In the genomic region with DNA sequence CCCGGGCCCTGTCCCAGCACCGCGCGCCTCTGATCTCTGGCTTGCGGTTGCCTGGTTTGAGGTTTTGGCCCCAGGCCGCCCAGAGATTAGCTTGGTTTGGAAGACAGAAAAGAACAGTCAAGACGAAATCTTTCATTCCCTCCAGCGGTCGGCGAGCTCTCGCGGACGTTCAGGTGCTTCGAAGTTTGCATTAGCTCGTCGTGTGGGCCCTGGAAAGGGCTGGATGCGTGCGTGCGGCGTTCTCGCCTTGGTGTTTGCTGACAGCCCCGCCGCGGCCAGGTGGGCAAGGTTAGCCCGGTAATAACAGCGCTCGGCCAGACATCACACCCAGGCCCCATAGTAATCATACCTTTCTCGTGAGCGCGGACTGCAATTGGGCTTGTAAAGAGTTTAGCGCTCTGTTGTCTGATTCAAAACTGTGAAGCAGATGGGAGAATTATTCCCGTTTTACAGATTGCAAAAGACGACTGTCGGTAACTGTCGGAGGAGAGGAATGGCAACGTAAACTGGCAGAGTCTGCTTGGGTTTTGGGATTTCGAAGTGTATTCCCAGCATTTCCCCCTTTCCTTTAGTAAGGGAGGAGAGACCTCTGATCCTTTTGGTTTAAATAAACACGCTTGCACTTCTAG, we compare ENCODE assay signal across 8 mouse cellular contexts. TPM values are rescaled to one million over a fixed set of nuclear protein-coding genes. Genes with fewer than 3 reads are reported as not detected.
DNase-seq lines count a peak whose midpoint lies in the region; ATAC-seq and TF ChIP-seq lines count a peak whose summit lies in the region.

No protein-coding gene starts in this region.

- H3K4me2 ChIP-seq in hindbrain, embryonic 13.5 days = peak overlapping the region; percentile 82

- TF ChIP-seq POLR2A in cerebellum, adult 2 months (IDR thresholded peaks at IDR 0.05; ENCODE audit: borderline replicate concordance, insufficient read depth, low read length) = no peak
- TF ChIP-seq POLR2A in spleen, adult 2 months (IDR thresholded peaks at IDR 0.05; ENCODE audit: low read depth, low read length) = no peak

- H3K27me3 ChIP-seq in cerebellum, adult 2 months (ENCODE audit: control insufficient read depth, insufficient read depth, low read length) = no peaks in the 10 kb centered on the region
- 0 out of 2 replicates have a peak, but pooled peaks cover 1% of the 10 kb centered on the region for H3K27me3 ChIP-seq in spleen, adult 2 months (ENCODE audit: control insufficient read depth, insufficient read depth, low read length)
- H3K27me3 ChIP-seq in hindbrain, embryonic 13.5 days = no peaks in the 10 kb centered on the region

- H3K4me1 ChIP-seq in cerebellum, adult 2 months (ENCODE audit: control insufficient read depth, insufficient read depth, low read length) = no peaks in the 10 kb centered on the region; the same call in 1 of the 2 replicates
- H3K4me1 ChIP-seq in spleen, adult 2 months (ENCODE audit: control insufficient read depth, insufficient read depth, insufficient read length) = peaks cover 4% of the 10 kb centered on the region; the same call in 1 of the 2 replicates
- H3K4me1 ChIP-seq in hindbrain, embryonic 13.5 days (replicated peaks) = peaks cover 30% of the 10 kb centered on the region

- no peaks in the 10 kb centered on the region for H3K9me3 ChIP-seq in hindbrain, embryonic 13.5 days

- H3K27ac ChIP-seq in cerebellum, adult 2 months (ENCODE audit: insufficient read depth, low read length) = peak overlapping the region; percentile 55
- H3K27ac ChIP-seq in spleen, adult 2 months (ENCODE audit: insufficient read depth, low read length) = peak overlapping the region; percentile 10; the same call in 1 of the 2 replicates
- peak overlapping the region; percentile 95 for H3K27ac ChIP-seq in hindbrain, embryonic 13.5 days

- H3K4me3 ChIP-seq in cerebellum, adult 2 months (replicated peaks; ENCODE audit: insufficient read depth, low read depth, low read length) = peak overlapping the region; percentile 87
- H3K4me3 ChIP-seq in spleen, adult 2 months (ENCODE audit: extremely low read depth, insufficient read depth, insufficient read length) = peak overlapping the region; percentile 93
- peak overlapping the region; percentile 95 for H3K4me3 ChIP-seq in hindbrain, embryonic 13.5 days

- H3K36me3 ChIP-seq in spleen, adult 2 months (ENCODE audit: control insufficient read depth, insufficient read depth, low read length) = no peaks in the 10 kb centered on the region
- no peaks in the 10 kb centered on the region for H3K36me3 ChIP-seq in hindbrain, embryonic 13.5 days

- peak; percentile 47 for ATAC-seq in hindbrain, embryonic 13.5 days (ENCODE audit: low FRiP score)
- ATAC-seq in megakaryocyte-erythroid progenitor cell, adult 5-6 weeks (replicated peaks; ENCODE audit: low FRiP score, low TSS enrichment, poor library complexity, severe bottlenecking) = peak; percentile 19

- under 1% methylated on average over 38 of the region's 38 CpGs for WGBS in cerebellum, adult 2 months
- 2% methylated on average over 38 of the region's 38 CpGs for WGBS in spleen, adult 2 months
- whole genome bisulfite sequencing in hindbrain, embryonic 13.5 days = 1% methylated on average over 38 of the region's 38 CpGs

- no peak for DNase-seq in cerebellum, adult 2 months
- no peak for DNase-seq in cerebellum, postnatal 4 days (ENCODE audit: low spot score in 2 of 2)
- peak in 1 of 2 experiments; percentile 14 for DNase-seq in spleen, adult 2 months (ENCODE audit: low read depth in 1 of 2, low spot score in 2 of 2)
- no peak for DNase-seq in spleen, postnatal 4 days (ENCODE audit: low spot score in 2 of 2)
- no peak for DNase-seq in gastrocnemius, postnatal 4 days (ENCODE audit: low spot score in 2 of 2)
- no peak for DNase-seq in cerebellum, adult 9-10 months

- TF ChIP-seq CTCF in cerebellum, adult 2 months (IDR thresholded peaks at IDR 0.05; ENCODE audit: borderline replicate concordance, insufficient read depth, low read depth, low read length) = no peak
- TF ChIP-seq CTCF in spleen, adult 2 months (IDR thresholded peaks at IDR 0.05; ENCODE audit: extremely low read depth, insufficient read depth, insufficient read length, insufficient replicate concordance) = no peak

- peak overlapping the region; percentile 90 for H3K9ac ChIP-seq in hindbrain, embryonic 13.5 days

RNA-seq across cellular contexts. Expression of a gene that starts 0.6 kb away (rescaled TPM):
- polyA plus RNA-seq in cerebellum, adult 2 months (2012; rRNA removed) = 19.6 and 20.0 TPM in 2 replicates
- polyA plus RNA-seq in spleen, adult 2 months (2012; rRNA removed) = 1.8 TPM in 2 replicates
- 17.1 and 17.7 TPM in 2 replicates for polyA plus RNA-seq in hindbrain, embryonic 13.5 days (2015; fragmentation: Nextera tagmentation; extraction: Ambion mirVana)
- 2.9 and 5.2 TPM in 2 replicates for total RNA-seq in megakaryocyte-erythroid progenitor cell, adult 5-6 weeks (2014; fragmentation: Nextera tagmentation)
- total RNA-seq in megakaryocyte-erythroid progenitor cell, adult 5-6 weeks (2017) = 1.8 and 3.4 TPM in 2 replicates
- 10 to 100 TPM; 18.3 to 20.3 TPM for total RNA-seq in gastrocnemius, postnatal 4 days (2021)

Comparison
In these comparisons a context has a peak if more than half of its experiments do, and no peak if none do; other contexts are left out.
1. H3K27ac ChIP-seq: peak in every context shown above with its lines; median percentile 95 in hindbrain, embryonic 13.5 days; 55 in cerebellum, adult 2 months; 10 in spleen, adult 2 months.